Mouse (Mus musculus): Measurements from ENCODE around the gene Mast1.

The Mast1 gene

GRCm38 (mm10) chr8:84943699-84944098, 6.5 kb upstream of the Mast1 start:
- no peak for DNase-seq (ENCODE audit: low spot score)

- DNase-seq (ENCODE audit: low spot score), result no peak
Measured at GRCm38 (mm10) chr8:84937620-84938485, 694 bp upstream of the Mast1 start.

GRCm38 (mm10) chr8:84936041-84936961, 858 bp downstream of the Mast1 start:
- no peak for DNase-seq (ENCODE audit: low spot score)

GRCm38 (mm10) chr8:84935489-84935888, 1.7 kb downstream of the Mast1 start:
- DNase-seq (ENCODE audit: low spot score), result no peak

- no peak for DNase-seq (ENCODE audit: low spot score)
Measured at GRCm38 (mm10) chr8:84934860-84935259, 2.3 kb downstream of the Mast1 start.

GRCm38 (mm10) chr8:84933767-84934559, 3.2 kb downstream of the Mast1 start:
- DNase-seq (ENCODE audit: low spot score), result no peak

GRCm38 (mm10) chr8:84930582-84930981, 6.6 kb downstream of the Mast1 start:
- no peak for DNase-seq (ENCODE audit: low spot score)

- peak; percentile 56 for DNase-seq (ENCODE audit: low spot score)
Measured at GRCm38 (mm10) chr8:84928456-84929306, 8.5 kb downstream of the Mast1 start.

GRCm38 (mm10) chr8:84927513-84927912, 9.6 kb downstream of the Mast1 start:
- DNase-seq (ENCODE audit: low spot score), result no peak

GRCm38 (mm10) chr8:84925557-84925956, 11.6 kb downstream of the Mast1 start:
- no peak for DNase-seq (ENCODE audit: low spot score)

- DNase-seq (ENCODE audit: low spot score), result peak; percentile 84
Measured at GRCm38 (mm10) chr8:84921596-84921995, 15.6 kb downstream of the Mast1 start.

- no peak for DNase-seq (ENCODE audit: low spot score)
Measured at GRCm38 (mm10) chr8:84918646-84919045, 18.5 kb downstream of the Mast1 start.

- DNase-seq (ENCODE audit: low spot score), result no peak
Measured at GRCm38 (mm10) chr8:84917781-84918180, 19.4 kb downstream of the Mast1 start.

GRCm38 (mm10) chr8:84915269-84915668, 21.9 kb downstream of the Mast1 start:
- peak; percentile 47 for DNase-seq (ENCODE audit: low spot score)

GRCm38 (mm10) chr8:84913960-84914359, 23.2 kb downstream of the Mast1 start:
- peak; percentile 32 for DNase-seq (ENCODE audit: low spot score)

GRCm38 (mm10) chr8:84913502-84913900, 23.7 kb downstream of the Mast1 start:
- peak; percentile 17 for DNase-seq (ENCODE audit: low spot score)

- DNase-seq (ENCODE audit: low spot score), result peak; percentile 86
Measured at GRCm38 (mm10) chr8:84912895-84913501, 24.2 kb downstream of the Mast1 start.

- DNase-seq (ENCODE audit: low spot score), result no peak
Measured at GRCm38 (mm10) chr8:84912391-84912790, 24.8 kb downstream of the Mast1 start.

- no peak for DNase-seq (ENCODE audit: low spot score)
Measured at GRCm38 (mm10) chr8:84911854-84912253, 25.3 kb downstream of the Mast1 start.

GRCm38 (mm10) chr8:84910551-84910950, 26.6 kb downstream of the Mast1 start:
- no peak for DNase-seq (ENCODE audit: low spot score)

GRCm38 (mm10) chr8:84909949-84910348, 27.2 kb downstream of the Mast1 start:
- no peak for DNase-seq (ENCODE audit: low spot score)

All from lung, postnatal 25 days (tissue).